Mouse (Mus musculus) spleen, adult 2 months (tissue): ENCODE measurements around the gene Prnp. TPM values are rescaled to one million over a fixed set of nuclear protein-coding genes. Genes with fewer than 3 reads are reported as not detected.

ENCODE experiments used
- DNase-seq, 2 experiments: peaks; one replicate each; pipeline versions ENCODE4 v3.0.0 to v3.0.0-alpha.2; 2012 to 2021; ENCODE audit warnings: low spot score in 2 of 2, low read depth in 1 of 2
- H3K27ac ChIP-seq: fragments of 200-500 bp; 2 replicates; pipeline ENCODE4 v1.5.1; 2012; ENCODE audit warnings: low read length, inconsistent platforms; ENCODE audit not compliant: insufficient read depth
- H3K27me3 ChIP-seq: fragments of 200-500 bp; 2 replicates; pipeline ENCODE4 v1.6.1; 2012; ENCODE audit warnings: mild to moderate bottlenecking, moderate library complexity, low read length, inconsistent platforms; ENCODE audit not compliant: control insufficient read depth, insufficient read depth
- H3K36me3 ChIP-seq: fragments of 200-500 bp; 2 replicates; pipeline ENCODE4 v1.6.1; 2012; ENCODE audit warnings: mild to moderate bottlenecking, low read length, inconsistent platforms; ENCODE audit not compliant: control insufficient read depth, insufficient read depth
- H3K4me1 ChIP-seq: fragments of 200-500 bp; 2 replicates; pipeline ENCODE4 v1.6.1; 2011; ENCODE audit warnings: inconsistent platforms; ENCODE audit not compliant: control insufficient read depth, insufficient read depth, insufficient read length
- H3K4me3 ChIP-seq: fragments of 200-500 bp; 2 replicates; pipeline ENCODE4 v1.5.1; 2011; ENCODE audit warnings: mild to moderate bottlenecking, inconsistent platforms; ENCODE audit not compliant: insufficient read depth, insufficient read length; ENCODE audit errors: extremely low read depth
- CTCF ChIP-seq: fragments of 200-500 bp; IDR thresholded peaks from 2 replicates; pipeline ENCODE4 v1.5.1; 2011; ENCODE audit warnings: mild to moderate bottlenecking, inconsistent platforms; ENCODE audit not compliant: insufficient read depth, insufficient read length, insufficient replicate concordance; ENCODE audit errors: extremely low read depth
- POLR2A ChIP-seq: fragments of 200-500 bp; IDR thresholded peaks from 2 replicates; pipeline ENCODE4 v1.6.1; 2011; ENCODE audit warnings: low read depth, low read length, inconsistent platforms
- WGBS: fragments of 180-500 bp; shearing (Covaris S2); methylation state at CpG from one replicate; pipeline ENCODE4 v1.1.7; 2018; 5-methylcytosine and 5-hydroxymethylcytosine counted together
- polyA plus RNA-seq: library from polyadenylated mRNA; depleted of rRNA; stranded (reverse); fragments of >200 nt; gene quantifications from 2 replicates; pipeline ENCODE4 v1.2.3, GENCODE M21; 2012; rRNA removed

Prnp gene
- 21.2 and 22.5 TPM in 2 replicates for polyA plus RNA-seq

DNA sequence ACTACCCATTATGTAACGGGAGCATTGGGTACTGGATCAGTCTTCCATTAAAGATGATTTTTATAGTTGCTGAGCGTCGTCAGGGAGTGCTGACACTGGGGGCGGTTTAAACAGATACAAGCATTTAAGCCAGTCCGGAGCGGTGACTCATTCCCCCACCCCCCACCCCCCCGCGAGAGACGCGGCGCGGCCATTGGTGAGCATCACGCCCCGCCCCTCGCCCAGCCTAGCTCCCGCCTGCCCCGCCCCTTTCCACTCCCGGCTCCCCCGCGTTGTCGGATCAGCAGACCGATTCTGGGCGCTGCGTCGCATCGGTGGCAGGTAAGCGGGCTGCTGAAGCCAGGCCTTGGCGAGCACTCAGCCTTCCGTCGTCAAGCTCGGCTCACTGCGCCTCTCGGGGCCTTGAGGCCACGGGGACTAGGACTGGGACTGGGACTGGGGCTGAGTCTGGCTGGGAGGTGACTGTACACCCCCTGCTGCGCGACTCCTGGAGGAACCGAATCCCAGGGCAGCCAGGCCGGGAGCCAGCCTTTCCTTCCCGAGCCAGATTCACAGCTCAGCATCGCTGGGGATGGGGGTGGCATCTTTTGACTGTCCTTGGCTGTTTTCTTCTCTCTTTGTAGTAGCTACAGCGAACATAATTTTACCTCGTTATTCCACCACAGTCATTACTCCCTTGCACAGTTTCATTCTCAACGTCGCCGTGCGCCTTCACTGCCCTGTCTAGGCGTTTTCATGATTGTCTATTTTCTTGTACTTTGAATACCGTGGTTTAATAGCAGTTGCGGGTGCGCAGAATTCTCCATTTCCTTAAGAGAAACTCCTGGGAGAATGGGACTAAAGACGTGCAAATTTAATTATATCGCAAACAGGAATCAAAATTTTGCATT is at the start of gene Prnp, which contains the start of gene Prn:
Gene Prnp (plus strand): TSS at position 246 of the 890 bp plus-strand sequence.
Gene Prn (plus strand): TSS at position 275 of the 890 bp plus-strand sequence.
- WGBS = 6% methylated on average over 52 of the region's 52 CpGs
- H3K27ac ChIP-seq = peak within 1 kb of the TSS; percentile 47; the same call in 1 of the 2 replicates
- TF ChIP-seq POLR2A (peak; percentile 63), CTCF (no peak)
- H3K4me1 ChIP-seq = no peaks in the 10 kb centered on the region
- H3K27me3 ChIP-seq = no peaks in the 10 kb centered on the region
- no peaks in the 10 kb centered on the region for H3K36me3 ChIP-seq
- peak; percentile 71 to 86 for DNase-seq
- peak within 1 kb of the TSS; percentile 75 for H3K4me3 ChIP-seq

DNA sequence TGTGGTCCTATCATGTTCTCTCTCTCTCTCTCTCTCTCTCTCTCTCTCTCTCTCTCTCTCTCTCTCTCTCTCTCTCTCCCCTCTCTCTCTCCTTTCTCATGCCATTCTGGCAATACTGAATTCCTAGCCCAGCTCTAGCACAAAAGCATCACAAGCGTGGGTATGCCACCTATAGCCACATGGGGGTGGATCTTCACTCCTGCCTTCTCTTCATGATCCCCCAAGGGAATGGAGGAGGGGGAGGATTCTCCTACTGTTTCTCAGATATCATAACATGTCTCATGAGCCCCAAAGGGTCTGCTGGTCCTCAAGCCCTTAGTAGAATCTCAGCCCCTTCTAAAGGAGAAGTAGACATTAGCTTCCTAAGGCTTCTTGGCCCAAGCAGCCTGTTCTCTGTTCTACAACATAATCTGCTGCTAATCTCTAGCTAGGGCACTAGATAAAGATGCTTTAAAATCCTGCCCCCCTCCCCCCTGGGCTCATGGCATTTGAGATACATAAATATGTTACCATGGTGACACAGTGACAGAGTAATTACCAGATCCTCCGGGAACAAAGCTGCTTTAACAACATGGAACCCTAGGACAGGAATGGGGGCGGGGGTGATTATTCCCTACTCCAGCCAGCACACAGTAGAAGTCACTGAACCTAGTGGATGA is 47.0 kb upstream of the Prnp start:
- WGBS = 83% methylated on average over 3 of the region's 3 CpGs
- Histone ChIP-seq H3K27me3 (no peaks in the 10 kb centered on the region), H3K4me3 (no peak overlapping the region), H3K27ac (no peak overlapping the region), H3K36me3 (no peaks in the 10 kb centered on the region), H3K4me1 (no peaks in the 10 kb centered on the region)
- TF ChIP-seq POLR2A = no peak
- no peak for TF ChIP-seq CTCF
- DNase-seq = no peak

DNA sequence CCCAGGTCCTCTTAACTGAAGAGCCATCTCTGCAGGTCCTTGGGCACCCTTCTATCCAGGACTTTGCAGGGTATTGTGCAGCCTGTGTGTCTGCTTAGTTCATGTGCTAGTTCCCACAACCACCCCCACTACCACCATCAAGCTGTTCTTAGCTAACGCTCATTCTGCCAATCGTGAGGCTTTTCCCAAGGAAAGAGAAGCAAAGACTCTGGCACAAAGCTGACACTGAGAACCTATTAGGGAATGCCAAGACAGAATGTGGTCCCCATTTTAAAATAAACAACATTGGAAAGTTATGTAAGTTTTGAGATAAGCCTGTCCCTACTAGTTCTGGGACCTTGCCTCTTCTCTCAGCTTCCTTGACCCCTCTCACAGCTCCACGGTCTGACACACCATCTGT is 46.3 kb upstream of the Prnp start:
- Histone ChIP-seq H3K27me3 (no peaks in the 10 kb centered on the region), H3K36me3 (no peaks in the 10 kb centered on the region), H3K4me3 (no peak overlapping the region), H3K27ac (no peak overlapping the region), H3K4me1 (no peaks in the 10 kb centered on the region)
- TF ChIP-seq POLR2A (no peak), CTCF (no peak)
- WGBS = 74% methylated on average over 3 of the region's 3 CpGs
- no peak for DNase-seq

DNA sequence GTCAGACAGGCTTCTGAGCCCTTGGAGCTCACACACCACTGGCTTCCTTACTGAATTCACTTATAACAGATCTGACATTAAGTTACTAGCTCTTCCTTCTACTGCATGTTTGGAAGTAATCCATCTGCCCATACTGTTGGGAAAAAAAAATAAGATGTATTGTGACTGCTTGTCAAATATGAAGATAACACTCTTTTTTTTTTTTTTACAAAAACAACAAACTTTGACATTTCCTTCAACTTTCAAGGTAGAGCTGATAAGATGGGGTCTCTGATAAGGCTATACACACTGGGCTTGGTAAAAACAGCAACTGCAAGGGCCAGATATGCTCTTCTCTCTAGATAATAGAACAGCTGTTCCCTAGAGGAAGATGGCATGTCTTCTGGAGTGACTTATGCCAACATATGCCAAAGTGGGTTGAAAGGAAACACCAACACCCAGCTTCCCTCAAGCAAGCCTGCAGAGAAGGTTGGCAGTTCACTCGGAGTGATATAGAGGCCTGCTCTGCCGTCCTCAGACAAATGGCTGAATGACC is 45.4 kb upstream of the Prnp start:
- 85% methylated on average over 2 of the region's 2 CpGs for WGBS
- Histone ChIP-seq H3K36me3 (no peaks in the 10 kb centered on the region), H3K4me3 (no peak overlapping the region), H3K4me1 (no peaks in the 10 kb centered on the region), H3K27ac (no peak overlapping the region), H3K27me3 (no peaks in the 10 kb centered on the region)
- TF ChIP-seq CTCF (no peak), POLR2A (no peak)
- DNase-seq = no peak

DNA sequence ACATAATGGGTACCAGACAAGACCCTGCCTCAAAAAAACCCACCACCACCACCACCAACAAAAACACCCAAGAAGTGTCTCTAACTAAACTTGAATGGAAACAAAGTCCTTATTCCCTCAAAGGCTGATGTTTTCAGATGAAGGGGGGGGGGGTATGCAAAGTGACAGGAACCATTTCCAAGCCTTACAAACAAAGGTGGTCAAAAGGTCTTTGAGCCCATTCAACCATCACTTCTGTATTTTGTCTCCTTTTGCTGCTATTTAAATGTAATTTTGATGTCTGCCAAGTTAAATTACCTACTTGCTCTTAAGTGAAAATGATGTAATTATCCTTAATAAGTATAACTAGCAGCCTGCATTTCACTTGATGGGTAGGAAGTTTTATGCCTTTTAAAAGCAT is 43.1 kb upstream of the Prnp start:
- H3K4me1 ChIP-seq = no peaks in the 10 kb centered on the region
- no peak overlapping the region for H3K4me3 ChIP-seq
- TF ChIP-seq POLR2A (no peak), CTCF (no peak)
- no peak overlapping the region for H3K27ac ChIP-seq
- DNase-seq = no peak
- H3K36me3 ChIP-seq = no peaks in the 10 kb centered on the region
- no peaks in the 10 kb centered on the region for H3K27me3 ChIP-seq

DNA sequence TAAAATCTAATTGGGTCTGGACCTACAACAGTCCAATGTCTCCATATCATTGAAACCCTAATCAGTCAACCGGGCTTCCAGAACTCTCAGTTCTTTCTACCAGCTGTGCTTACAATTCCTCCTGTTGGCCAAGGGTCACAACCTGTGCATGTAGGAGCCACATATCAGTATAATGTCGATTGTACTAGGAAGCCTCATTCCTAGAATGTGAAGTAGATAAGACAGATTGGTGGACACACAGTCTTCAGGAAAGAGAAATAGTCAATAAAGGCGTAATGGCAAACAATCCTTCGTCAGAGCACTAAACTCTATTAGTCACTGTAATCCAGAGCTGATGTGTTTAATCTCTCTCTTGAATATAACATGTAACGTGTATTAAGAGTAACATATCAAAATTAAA is 40.7 kb upstream of the Prnp start:
- Histone ChIP-seq H3K27ac (no peak overlapping the region), H3K27me3 (no peaks in the 10 kb centered on the region), H3K36me3 (no peaks in the 10 kb centered on the region), H3K4me3 (no peak overlapping the region), H3K4me1 (no peaks in the 10 kb centered on the region)
- TF ChIP-seq CTCF (no peak), POLR2A (no peak)
- 95% methylated on average over 5 of the region's 5 CpGs for WGBS
- DNase-seq = no peak
